Mouse (Mus musculus) heart, adult 2 months (tissue): ENCODE data around the gene Tmem139.

Experiments used
- CTCF ChIP-seq: fragments of 200-600 bp; IDR thresholded peaks from 2 replicates; pipeline ENCODE4 v1.8.1; 2022; ENCODE audit warnings: antibody characterized with exemption, mild to moderate bottlenecking, moderate library complexity
- EP300 ChIP-seq: fragments of 200-500 bp; IDR thresholded peaks from 2 replicates; pipeline ENCODE4 v1.6.1; 2011; ENCODE audit warnings: low read depth, low read length, control low read depth; ENCODE audit not compliant: insufficient read depth
- POLR2A ChIP-seq: fragments of 200-500 bp; IDR thresholded peaks from 2 replicates; pipeline ENCODE4 v1.6.1; 2011; ENCODE audit warnings: mild to moderate bottlenecking, low read depth, low read length, control low read depth; ENCODE audit not compliant: insufficient read depth

DNA sequence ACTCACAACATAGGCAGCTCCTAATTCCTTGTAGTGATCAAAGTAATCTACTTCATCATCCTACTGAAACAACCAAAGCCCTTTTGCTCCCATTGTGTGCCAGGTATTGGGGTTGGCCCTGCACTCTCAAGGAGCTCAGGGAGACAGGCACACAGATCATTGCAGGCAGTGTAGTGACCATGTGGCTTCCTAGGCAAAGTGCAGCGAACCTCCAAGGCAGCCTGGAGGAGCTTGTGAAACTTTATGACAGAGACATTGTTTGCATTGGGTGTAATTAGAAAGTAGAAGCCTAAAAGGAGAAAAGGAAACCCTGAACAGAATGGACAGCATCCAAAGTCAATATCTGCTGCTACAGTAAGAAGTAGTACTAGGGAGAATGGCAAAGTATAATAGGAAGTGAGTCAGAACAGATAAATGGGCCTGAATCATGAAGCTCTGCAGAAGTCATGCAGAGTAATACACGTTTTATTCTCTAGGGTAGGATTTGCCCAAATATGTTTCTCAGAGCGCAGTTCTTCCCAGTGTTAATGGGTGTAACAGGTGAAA lies 33.9 kb downstream of the Tmem139 start:
- TF ChIP-seq EP300 (no peak), CTCF (no peak), POLR2A (no peak)
